Mouse (Mus musculus) erythroblast, adult 5-6 weeks (primary cell): Measurements from ENCODE around the gene Ppard. TPM values are rescaled to one million over a fixed set of nuclear protein-coding genes. Genes with fewer than 3 reads are reported as not detected.
"Not testable (repeated sequence)": the region's sequence is repeated elsewhere in the genome, so short reads cannot be mapped to it uniquely, and the experiment has no call there.

ENCODE experiments used
- ATAC-seq: replicated peaks from 2 replicates; pipeline ENCODE4 v1.8.0; 2016; ENCODE audit warnings: moderate number of reproducible peaks, mild to moderate bottlenecking, moderate TSS enrichment, inconsistent platforms; ENCODE audit not compliant: poor library complexity, low FRiP score, severe bottlenecking
- total RNA-seq, 2 experiments: library from RNA; stranded (forward) in 1 of 2; stranded (reverse) in 1 of 2; fragments of 150-400 nt in 1 of 2; fragments of 200-764, 138-1000 nt in 1 of 2; gene quantifications; 2 replicates each; pipeline versions ENCODE4 v1.2.3 to v1.2.4; 2015 to 2017; ENCODE audit warnings: low replicate concordance in 2 of 2

The Ppard gene
- total RNA-seq, 2 experiments from 2014 or later, result 0.77 to 0.94 TPM

- not testable (repeated sequence) for ATAC-seq
These were observed 10.0 kb upstream of the Ppard start for GRCm38 (mm10) chr17:28222463-28222862.

DNA sequence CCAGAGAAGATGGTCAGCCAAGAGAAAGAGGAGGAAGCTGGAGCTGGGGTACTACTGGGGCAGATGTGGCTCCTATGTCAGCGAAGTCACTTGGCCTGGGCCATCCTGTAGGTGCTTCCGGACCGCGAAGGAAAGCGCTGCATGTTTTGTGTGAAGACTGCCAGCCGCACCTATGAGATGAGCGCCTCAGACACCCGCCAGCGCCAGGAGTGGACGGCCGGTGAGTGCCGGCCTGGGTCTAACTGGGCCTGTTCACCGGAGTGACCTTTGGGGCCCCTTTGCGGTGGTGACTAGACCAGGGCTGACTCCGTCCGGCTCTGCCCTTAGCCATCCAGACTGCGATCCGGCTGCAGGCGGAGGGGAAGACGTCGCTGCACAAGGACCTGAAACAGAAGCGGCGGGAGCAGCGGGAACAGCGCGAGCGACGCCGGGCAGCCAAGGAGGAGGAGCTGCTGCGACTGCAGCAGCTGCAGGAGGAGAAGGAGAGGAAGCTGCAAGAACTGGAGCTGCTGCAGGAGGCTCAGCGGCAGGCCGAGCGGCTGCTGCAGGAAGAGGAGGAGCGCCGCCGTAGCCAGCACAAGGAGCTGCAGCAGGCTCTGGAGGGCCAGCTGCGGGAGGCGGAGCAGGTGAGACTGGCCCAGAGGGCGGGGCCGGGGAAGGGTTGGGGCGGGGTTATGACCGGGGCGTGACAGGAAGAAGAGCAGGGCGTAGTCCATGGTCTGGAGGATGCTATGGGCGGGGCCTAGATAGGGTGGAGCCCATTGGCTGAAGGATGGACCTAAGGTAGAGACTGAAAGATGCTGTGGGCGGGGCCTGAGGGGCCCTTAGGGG lies 8.7 kb upstream of the Ppard start:
- ATAC-seq, result peak; percentile 89

- no peak for ATAC-seq
These were observed 7.9 kb upstream of the Ppard start for GRCm38 (mm10) chr17:28224615-28225014.

DNA sequence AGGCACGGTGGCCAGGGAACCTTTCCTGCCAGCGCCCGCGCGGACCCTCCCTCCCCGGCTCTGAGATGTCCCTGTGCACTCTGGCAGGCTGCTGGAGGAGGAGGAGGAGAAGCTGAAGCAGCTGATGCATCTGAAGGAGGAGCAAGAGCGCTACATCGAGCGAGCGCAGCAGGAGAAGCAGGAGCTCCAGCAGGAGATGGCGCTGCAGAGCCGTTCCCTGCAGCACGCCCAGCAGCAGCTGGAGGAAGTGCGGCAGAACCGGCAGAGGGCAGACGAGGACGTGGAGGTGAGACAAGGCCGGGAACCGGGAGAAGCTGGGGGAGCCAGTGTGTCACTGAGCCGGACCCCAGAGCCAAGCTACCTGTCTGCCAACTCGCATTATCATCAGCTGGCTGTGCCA lies 6.5 kb upstream of the Ppard start:
- peak; percentile 63 for ATAC-seq

GRCm38 (mm10) chr17:28230486-28230885 lies 2.0 kb upstream of the Ppard start:
- ATAC-seq, result no peak

DNA sequence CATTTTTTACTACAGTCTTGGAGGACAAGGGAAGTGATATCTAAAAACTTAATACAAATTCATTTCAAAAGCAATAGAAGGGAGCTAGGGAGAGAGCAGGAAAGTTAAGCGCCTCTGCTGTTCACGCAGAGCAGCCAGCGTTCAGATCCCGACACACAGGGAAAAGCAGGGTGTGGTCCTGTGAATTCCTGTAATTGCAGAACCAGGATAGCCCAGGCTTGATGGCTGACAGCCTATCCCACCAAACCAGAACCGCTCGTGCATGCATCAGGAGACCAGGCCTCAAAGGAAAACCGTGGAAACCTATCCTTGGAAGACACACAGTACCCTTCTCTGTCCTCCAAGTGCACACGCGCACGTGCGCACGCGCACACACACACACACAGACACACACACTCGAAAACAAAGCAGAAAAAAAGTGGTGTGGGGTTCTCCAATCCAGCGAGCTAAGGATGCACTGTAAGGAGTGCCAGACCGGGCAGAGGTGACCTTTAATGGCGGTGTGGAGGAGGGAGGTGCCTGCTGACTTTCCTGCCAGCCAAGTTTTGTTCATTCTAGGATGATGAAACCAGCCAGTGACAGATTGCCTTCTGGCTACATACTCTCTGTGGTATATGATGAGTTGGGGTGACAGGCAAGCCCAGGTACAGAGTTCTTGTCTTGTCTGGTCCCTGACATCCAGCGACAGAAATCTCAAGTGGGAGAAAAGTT lies 1.3 kb upstream of the Ppard start:
- no peak for ATAC-seq

- no peak for ATAC-seq
These were observed 711 bp downstream of the Ppard start for GRCm38 (mm10) chr17:28233091-28233731.

DNA sequence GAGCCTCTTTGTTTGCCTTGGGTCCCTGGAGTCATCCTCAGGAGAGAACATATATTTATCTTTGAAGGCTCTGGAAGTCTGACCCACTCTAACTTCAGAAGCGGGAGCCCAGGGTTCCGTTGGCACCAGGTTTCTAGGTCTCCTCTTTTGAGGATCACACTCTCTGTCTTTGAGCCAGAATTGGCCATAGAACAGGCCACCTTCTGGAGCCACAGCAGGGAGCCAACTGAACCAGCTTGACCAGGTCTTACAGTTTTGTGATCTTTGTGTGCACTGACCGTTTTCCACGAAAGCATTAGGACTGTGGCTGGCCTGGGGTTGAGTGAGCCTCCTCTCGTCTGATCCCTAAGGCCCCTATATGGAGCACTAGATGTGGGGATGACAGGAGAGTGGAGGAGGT lies 2.1 kb downstream of the Ppard start:
- no peak for ATAC-seq

- no peak for ATAC-seq
These were observed 3.6 kb downstream of the Ppard start for GRCm38 (mm10) chr17:28235982-28236635.

DNA sequence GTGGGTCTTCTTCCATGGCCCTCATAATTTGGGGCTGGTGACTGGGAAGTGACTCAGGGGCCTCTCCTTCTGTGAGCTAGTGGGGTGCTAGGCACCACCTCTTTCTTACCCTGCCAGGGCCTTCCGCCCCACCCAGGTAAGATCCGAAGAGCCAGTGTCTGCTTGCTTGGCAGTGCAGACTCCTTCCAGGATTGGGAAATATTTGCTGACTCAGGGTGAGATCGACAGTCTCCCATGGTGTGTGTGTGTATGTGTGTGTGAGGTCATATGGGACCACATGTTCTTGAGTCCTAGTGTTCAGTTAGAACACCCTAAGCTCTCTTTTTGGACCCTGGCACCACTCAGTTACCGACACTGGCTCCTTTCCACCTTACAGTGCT lies 4.1 kb downstream of the Ppard start:
- no peak for ATAC-seq

DNA sequence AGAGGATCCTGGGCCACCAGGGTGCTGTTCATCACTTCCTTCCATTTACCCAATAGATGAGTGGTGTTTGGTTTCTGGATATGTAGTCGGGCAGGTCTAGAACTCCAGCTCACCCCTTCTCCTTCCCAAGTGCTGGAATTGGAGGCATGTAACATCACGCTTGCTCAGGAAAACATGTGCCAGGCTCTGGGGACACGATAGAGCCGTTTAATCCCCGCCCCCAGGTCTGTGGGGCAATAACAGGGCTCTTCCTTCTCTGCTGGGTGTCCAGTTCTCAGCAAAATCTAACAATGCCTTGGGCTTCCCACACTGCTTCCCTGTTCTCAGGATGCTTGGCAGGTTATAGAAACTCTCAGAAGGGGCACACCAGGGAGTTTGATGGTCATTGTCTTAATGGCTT lies 4.9 kb downstream of the Ppard start:
- ATAC-seq, result no peak

- ATAC-seq, result no peak
These were observed 5.4 kb downstream of the Ppard start for GRCm38 (mm10) chr17:28237874-28238273.

- ATAC-seq, result no peak
These were observed 8.3 kb downstream of the Ppard start for GRCm38 (mm10) chr17:28240846-28241245.

GRCm38 (mm10) chr17:28242296-28242695 lies 9.8 kb downstream of the Ppard start:
- ATAC-seq, result no peak

GRCm38 (mm10) chr17:28244214-28244613 lies 11.7 kb downstream of the Ppard start:
- ATAC-seq, result no peak

DNA sequence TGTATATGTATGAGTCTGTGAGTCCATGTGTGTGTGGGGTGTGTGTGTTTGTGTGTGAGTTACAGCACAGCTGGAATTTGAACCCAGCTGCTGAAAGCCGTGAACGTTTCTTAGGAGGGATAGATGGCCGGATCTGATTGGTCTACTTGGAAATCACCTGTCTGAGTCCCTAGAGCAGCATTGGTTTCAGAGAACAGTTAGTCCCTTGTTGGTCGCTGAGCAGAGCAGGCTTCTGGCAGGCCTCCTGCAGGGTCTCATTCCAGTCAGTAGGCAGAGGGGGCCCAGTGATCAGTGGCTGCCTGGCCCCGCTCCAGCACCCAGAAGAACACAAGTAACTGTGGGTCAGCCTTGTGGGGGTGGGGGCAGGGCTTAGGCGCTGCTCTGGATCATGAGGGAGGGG lies 12.2 kb downstream of the Ppard start:
- ATAC-seq, result no peak

DNA sequence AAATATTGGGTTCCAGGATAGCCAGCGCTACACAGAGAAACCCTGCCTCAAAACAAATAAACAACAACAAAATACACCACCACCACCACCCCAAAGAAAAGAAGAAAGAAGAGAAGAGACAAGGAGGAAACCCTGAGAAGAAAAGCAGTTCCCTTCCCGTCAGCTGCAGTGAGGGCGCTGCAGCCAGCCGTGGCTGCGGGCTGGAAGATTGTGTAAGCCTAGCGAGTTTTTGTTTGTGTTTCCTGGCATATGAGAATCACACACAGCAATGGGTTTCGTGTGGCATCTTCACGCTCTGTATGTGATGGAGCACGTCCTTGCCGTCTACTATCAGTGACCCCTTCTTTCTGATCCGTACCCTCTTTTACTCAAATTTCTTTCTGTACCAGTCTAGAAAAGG lies 14.1 kb downstream of the Ppard start:
- ATAC-seq, result no peak

DNA sequence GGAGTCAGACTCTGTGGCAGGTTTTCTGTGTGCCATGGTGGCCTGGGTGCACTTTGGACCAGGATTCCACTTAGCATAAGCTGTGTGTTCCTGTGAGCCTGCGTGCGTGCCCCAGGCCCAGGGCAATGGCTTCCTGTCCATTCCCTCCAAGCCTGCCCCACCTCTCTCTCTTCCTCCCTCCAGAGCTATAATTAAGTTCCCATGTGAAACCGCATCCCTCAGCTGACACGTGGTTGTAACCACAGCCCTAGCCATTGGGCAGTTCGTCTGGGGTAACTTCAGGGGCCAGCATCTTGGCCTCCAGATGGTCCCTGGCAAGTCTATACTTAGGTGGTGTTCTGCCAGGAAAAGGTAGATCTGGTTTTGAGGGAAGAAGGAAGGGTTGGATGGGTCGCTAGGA lies 15.1 kb downstream of the Ppard start:
- ATAC-seq, result no peak

DNA sequence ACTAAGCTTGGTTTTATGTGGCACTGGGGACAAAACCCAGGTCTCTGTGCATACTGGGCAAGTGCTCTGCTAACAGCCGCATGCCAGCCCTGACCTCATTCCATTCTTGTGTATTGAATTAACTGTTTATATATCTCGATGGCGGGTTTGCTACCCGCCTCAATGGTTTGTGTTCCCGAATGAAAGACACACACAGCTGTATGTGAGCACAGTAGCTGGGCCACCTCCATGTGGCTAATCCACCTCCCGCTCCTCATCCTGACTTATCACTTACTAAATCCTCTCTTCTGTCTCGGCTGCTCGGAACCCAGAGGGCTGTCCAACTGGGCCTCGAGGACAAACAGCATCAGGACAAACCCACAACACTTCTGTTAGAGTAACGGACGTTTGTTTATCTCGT lies 16.6 kb downstream of the Ppard start:
- ATAC-seq, result no peak

- no peak for ATAC-seq
These were observed 19.2 kb downstream of the Ppard start for GRCm38 (mm10) chr17:28251579-28252280.
